Mouse (Mus musculus): ENCODE results near the gene Ccn2.

Ccn2 gene

GRCm38 (mm10) chr10:24595250-24596002, at the start of gene Ccn2:
TSS of gene Ccn2 (plus strand) at chr10:24595442.
- DNase-seq = peak; percentile 39

DNA sequence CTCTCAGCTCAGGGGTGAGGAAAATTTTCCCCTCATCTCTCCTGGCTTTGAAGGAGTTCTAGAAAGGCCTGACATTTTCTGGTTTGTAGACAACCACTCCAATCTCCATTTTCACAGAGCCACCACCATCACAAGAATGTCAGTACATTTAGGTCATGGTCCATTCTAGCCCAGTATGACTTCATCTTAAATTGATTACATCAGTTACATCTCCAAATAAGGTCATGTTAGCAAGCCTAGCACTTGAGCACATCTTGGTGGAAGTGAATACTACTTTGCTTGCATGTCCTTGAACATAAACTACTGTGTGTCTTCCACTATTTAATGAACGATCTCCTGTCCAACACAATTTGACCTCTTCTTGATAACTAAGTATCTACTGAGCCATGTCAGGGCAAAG, 42.4 kb upstream of the Ccn2 start:
- no peak for DNase-seq

DNA sequence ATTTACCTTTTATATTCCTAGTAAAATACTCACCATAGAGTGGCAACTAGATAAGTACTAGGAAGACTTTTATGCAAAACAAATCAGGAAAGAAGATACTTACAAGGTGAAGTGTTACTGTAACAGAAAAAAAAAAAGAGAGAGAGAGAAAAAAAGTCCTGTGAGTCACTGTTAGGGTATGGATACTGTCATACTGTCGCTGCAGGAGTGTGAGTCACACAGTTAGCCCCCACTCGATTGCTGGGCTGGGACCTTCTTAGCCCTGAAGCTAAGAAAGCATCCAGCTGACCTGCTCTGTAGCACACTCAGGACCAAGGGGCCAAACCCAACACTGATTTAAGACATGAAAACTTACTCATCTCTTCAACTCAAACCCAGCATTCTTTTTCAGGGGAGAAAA, 41.2 kb upstream of the Ccn2 start:
- DNase-seq = no peak

DNA sequence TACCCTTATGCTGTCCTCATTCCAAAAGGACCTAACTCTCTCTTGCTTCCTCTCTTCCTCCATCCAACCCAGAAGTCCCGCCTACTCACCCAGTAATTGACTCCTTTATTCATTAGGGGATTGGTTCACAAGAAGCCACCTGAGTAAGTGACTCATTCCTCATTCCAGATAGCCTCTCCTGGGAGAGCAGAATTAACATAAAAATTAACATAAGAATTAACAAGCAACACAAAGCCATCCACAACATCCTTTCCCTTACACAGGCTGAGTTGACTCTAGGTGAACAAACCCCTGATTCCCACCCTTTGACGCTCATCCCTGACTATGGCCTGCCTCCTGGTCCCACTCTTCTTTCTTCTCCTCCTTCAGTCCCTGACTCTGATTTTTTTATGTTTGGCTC, 36.9 kb upstream of the Ccn2 start:
- no peak for DNase-seq

GRCm38 (mm10) chr10:24569691-24570420, 25.4 kb upstream of the Ccn2 start:
- DNase-seq = no peak

- no peak for DNase-seq
Measured at GRCm38 (mm10) chr10:24572044-24572960, 22.9 kb upstream of the Ccn2 start.

- DNase-seq = no peak
Measured at GRCm38 (mm10) chr10:24573484-24573883, 21.8 kb upstream of the Ccn2 start.

- no peak for DNase-seq
Measured at GRCm38 (mm10) chr10:24581076-24581475, 14.2 kb upstream of the Ccn2 start.

DNA sequence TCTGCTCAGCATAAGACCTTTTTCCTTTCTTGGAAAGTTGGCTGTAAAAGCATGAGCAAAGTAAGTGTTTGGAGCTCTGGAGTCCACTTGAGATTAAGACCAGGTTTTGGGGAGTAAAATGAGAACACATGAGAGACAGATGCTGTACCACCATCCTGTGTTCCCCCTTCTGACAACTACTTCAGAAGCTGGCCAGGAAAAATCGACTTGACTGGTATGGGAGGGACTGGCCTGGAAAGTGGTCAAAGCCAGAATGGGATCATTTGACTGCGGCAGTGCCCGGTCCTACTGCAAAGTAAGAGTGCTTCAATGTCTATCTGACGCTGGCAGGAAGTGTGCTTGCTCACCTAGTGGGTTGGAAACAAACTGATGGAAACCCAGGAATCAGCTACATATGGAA, 6.4 kb upstream of the Ccn2 start:
- DNase-seq = no peak

DNA sequence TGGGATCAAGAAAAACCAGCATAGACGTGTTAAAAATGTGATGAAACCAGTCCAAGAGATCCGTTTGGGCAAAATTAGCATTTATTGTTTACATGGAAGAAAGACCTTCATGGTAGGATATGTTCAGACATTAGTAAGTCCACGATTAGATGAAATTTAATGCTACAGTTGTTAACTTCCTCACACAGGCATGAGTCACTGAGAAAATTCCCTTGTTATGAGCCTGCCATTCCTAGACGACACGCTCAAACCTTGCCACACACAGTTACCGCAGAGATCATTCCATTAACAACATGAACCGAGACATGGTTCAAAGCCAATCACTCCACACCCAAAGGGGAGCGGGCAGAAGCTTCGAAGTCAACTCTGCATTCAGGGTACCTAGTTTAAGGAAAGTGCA, 6.0 kb upstream of the Ccn2 start:
- DNase-seq = no peak

DNA sequence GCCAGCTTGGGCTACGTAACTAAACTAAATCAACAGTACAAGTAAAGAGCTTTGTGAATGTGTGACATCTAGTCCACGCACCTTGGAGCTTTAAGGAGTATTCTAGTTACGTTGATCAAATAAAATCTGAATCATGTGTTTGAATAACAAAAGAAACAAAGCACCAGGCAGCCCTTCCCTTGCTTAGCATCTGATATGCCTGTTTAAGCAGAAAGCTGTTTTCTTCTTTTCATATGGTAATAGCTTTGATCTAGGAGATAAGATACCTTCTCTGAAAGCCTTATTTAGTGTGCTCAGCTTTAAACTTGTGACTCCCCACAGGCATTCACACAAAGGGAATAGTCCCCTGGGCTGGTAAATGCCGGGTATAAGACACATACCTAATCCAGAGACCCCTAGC, 4.7 kb upstream of the Ccn2 start:
- no peak for DNase-seq

- DNase-seq = peak; percentile 88
Measured at GRCm38 (mm10) chr10:24591136-24591535, 4.1 kb upstream of the Ccn2 start.

- DNase-seq = no peak
Measured at GRCm38 (mm10) chr10:24591741-24592140, 3.5 kb upstream of the Ccn2 start.

DNA sequence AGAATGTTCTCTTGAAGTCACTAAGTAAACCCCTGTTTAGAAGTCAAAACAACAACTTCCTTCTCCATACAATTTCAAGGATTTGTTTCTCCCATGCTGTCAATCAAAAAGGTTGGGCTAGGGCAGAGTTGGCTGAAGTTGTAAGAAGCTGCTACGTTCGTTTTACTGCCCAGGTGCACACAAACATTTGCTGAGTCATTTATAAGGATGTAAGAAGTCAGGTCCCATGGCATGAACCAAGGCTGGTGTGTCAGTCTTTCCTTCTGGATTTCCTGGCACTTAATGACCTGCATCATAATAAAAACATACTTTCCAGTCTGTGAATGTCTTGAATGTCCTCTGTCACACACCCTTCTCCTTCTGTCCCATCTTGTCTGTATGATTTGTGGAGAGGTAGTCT, 2.9 kb upstream of the Ccn2 start:
- DNase-seq = no peak

- DNase-seq = no peak
Measured at GRCm38 (mm10) chr10:24592969-24593368, 2.3 kb upstream of the Ccn2 start.

DNA sequence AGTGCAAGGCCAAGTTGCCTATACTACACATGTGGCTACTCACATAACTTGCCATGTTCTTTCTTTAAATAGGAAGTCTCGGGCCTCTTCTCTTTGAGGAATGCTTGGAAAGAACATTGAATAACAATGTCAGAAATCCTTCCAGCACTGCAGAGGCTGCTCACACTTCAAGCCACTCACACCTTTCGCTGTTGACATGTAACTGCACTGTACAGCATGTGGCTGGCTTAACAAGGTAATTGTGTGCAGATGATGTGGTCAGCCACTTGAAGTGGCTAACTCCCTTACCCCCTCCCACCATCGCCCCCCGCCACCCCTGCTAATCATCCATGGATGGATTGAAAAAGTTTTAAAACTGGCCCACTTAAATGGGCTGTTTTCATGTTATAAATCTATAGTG, 1.7 kb upstream of the Ccn2 start:
- no peak for DNase-seq

GRCm38 (mm10) chr10:24596003-24596868, 994 bp downstream of the Ccn2 start:
- peak; percentile 19 for DNase-seq

- no peak for DNase-seq
Measured at GRCm38 (mm10) chr10:24596869-24597339, 1.7 kb downstream of the Ccn2 start.

- DNase-seq = no peak
Measured at GRCm38 (mm10) chr10:24597789-24598188, 2.5 kb downstream of the Ccn2 start.

GRCm38 (mm10) chr10:24598693-24599092, 3.5 kb downstream of the Ccn2 start:
- no peak for DNase-seq

GRCm38 (mm10) chr10:24599802-24600201, 4.6 kb downstream of the Ccn2 start:
- no peak for DNase-seq

DNA sequence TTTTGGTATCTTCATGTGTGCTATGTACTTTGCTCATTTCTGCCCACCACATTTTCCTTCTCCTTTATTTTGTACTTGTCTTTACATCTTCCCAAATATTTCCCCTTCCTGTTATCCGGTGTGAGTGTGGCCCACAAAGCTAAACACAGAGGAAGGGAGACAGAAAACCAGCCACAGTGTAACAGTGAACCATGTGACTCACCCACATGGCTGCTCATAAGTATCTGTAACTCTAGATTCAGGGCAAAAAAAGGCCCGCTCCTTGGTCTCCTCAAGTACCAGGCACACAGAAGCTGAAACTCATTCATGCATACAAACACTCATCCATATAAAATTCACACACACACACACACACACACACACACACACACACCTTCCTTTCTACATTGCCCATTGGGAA, 7.8 kb downstream of the Ccn2 start:
- DNase-seq = no peak

Measured in right cerebral cortex, postnatal 14 days (tissue).